Mouse (Mus musculus) liver, embryonic 11.5 days (tissue): Measurements from ENCODE around the gene Abcg4. TPM values are rescaled to one million over a fixed set of nuclear protein-coding genes. Genes with fewer than 3 reads are reported as not detected.

Experiments used
- ATAC-seq: fragments of 200-750 bp; cut with Nextera tagmentation; replicated peaks from 2 replicates; pipeline ENCODE4 v1.8.0; 2017; ENCODE audit warnings: moderate number of reproducible peaks, mild to moderate bottlenecking, moderate TSS enrichment, moderate library complexity; ENCODE audit not compliant: low FRiP score
- DNase-seq: peaks from one replicate; pipeline ENCODE4 v3.0.0-alpha.2; 2017; ENCODE audit warnings: low spot score
- H3K27ac ChIP-seq: fragments of 300-500 bp; sonication (generic); 2 replicates; pipeline ENCODE4 v1.5.1; 2014; ENCODE audit warnings: mild to moderate bottlenecking, low read depth, low read length, control low read depth
- H3K27me3 ChIP-seq: fragments of 300-500 bp; sonication (generic); replicated peaks from 2 replicates; pipeline ENCODE4 v1.6.1; 2014; ENCODE audit warnings: low read length, mixed read lengths; ENCODE audit not compliant: control insufficient read depth, insufficient read depth
- H3K36me3 ChIP-seq: fragments of 300-500 bp; sonication (generic); 2 replicates; pipeline ENCODE4 v1.6.1; 2014; ENCODE audit warnings: mild to moderate bottlenecking, low read length, moderate library complexity, mixed read lengths; ENCODE audit not compliant: control insufficient read depth, insufficient read depth
- H3K4me1 ChIP-seq: fragments of 300-500 bp; sonication (generic); replicated peaks from 2 replicates; pipeline ENCODE4 v1.6.1; 2014; ENCODE audit warnings: low read length, mixed read lengths; ENCODE audit not compliant: control insufficient read depth, insufficient read depth
- H3K4me2 ChIP-seq: fragments of 300-500 bp; sonication (generic); 2 replicates; pipeline ENCODE4 v1.6.1; 2014; ENCODE audit warnings: mild to moderate bottlenecking, control low read depth, moderate library complexity
- H3K4me3 ChIP-seq: fragments of 300-500 bp; sonication (generic); 2 replicates; pipeline ENCODE4 v1.5.1; 2014; ENCODE audit warnings: low read depth, low read length, control low read depth
- H3K9ac ChIP-seq: fragments of 300-500 bp; sonication (generic); 2 replicates; pipeline ENCODE4 v1.6.1; 2014; ENCODE audit warnings: low read depth, low read length, control low read depth
- H3K9me3 ChIP-seq: fragments of 300-500 bp; sonication (generic); 2 replicates; pipeline ENCODE4 v1.6.1; 2016; ENCODE audit warnings: low read length, inconsistent platforms, mixed read lengths; ENCODE audit not compliant: control insufficient read depth
- WGBS: fragments of 180-500 bp; shearing (Covaris S2); extraction: QIAGEN DNeasy Blood & Tissue Kit; methylation state at CpG from one replicate; pipeline ENCODE4 v1.1.7; 2014; 5-methylcytosine and 5-hydroxymethylcytosine counted together
- polyA plus RNA-seq: library from polyadenylated mRNA; unstranded; fragments of >200 nt; fragmentation: Nextera tagmentation; extraction: Ambion mirVana; gene quantifications from 2 replicates; pipeline ENCODE4 v1.2.1, GENCODE M21; 2014

The Abcg4 gene
- polyA plus RNA-seq, 1 experiment from 2014 or later: 13.8 TPM

DNA sequence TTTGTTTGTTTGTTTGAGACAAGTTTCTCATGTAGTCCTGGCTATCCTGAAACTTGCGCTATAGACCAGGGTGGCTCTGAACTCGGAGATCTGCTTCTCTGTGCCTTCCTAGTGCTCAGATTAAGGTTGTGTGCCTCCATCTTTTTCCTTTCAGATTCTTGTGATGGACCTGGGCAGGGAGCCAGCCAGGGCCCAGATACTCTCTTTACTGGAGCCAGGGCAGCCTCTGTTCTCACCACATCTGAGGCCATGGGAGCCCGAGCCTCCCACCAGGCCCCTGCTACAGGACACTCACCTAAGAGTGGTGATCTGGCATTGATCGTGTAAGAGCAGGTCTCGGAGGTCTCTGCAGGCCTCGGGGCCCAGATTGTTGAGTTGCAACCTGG lies 33.3 kb downstream of the Abcg4 start:
- no peak overlapping the region for H3K27ac ChIP-seq

DNA sequence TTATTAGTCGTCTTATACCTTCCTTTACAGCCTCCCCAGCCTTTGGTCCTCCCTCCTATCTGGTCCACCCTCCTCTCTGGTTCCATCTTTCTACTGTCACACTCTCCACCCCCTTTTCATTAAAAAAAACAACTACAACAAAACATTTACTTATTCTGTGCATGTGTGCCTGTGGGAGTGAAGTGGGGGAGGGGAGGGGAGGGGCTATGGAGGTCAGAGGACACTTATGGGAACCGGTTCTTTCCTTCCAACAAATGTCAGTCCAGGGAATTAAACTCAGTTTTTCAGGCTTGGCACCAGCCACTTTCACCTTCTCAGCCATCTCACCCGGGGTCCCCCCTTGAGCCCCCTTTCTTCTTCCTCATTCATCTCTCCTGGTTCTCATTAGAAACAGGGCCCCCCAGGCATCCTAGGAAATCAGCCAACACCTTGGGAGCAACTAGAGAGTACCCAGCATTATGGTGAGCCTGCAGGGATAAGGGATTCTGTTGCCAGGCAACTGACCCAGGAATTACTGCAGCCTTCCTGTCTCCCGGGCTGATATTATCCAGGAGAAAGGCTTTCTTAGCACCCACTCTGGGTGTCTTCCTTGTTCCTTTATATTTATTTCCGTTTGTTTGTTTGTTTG lies 33.8 kb downstream of the Abcg4 start:
- H3K9me3 ChIP-seq: no peaks in the 10 kb centered on the region
- no peak for DNase-seq
- no peaks in the 10 kb centered on the region for H3K36me3 ChIP-seq
- ATAC-seq: no peak
- no peaks in the 10 kb centered on the region for H3K27me3 ChIP-seq
- no peak overlapping the region for H3K4me3 ChIP-seq
- no peak overlapping the region for H3K9ac ChIP-seq
- H3K4me2 ChIP-seq: no peak overlapping the region
- 30% methylated on average over 5 of the region's 5 CpGs for WGBS
- peaks cover 11% of the 10 kb centered on the region for H3K4me1 ChIP-seq
- H3K27ac ChIP-seq: no peak overlapping the region

More for the DNA sequence above, 33.3 kb downstream of the Abcg4 start:
- H3K4me3 ChIP-seq: no peak overlapping the region
- no peaks in the 10 kb centered on the region for H3K27me3 ChIP-seq
- H3K4me1 ChIP-seq: peaks cover 7% of the 10 kb centered on the region; the same call in 1 of the 2 replicates
- no peaks in the 10 kb centered on the region for H3K9me3 ChIP-seq
- 75% methylated on average over 6 of the region's 6 CpGs for WGBS
- no peak for ATAC-seq
- DNase-seq: no peak
- H3K9ac ChIP-seq: no peak overlapping the region
- no peaks in the 10 kb centered on the region for H3K36me3 ChIP-seq
- no peak overlapping the region for H3K4me2 ChIP-seq

DNA sequence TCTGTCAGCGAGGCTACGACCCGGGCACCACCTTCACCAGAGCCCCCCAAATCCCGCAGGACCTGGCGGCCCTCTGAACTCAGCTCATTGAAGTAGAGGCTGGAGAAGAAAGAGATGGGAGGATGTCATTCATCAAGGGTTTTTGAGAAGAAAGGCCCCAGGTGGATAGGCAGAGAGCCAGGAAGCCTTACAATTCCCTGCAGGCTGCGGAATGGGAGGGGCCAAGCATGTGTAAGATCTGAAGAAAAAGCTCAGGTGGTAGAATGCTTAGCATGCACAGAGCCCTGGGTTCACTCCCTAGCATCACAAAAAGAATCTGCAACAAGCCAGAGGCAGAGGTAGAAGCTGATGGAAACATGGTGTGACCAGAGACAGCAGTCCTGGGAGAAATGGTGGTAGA lies 35.0 kb downstream of the Abcg4 start:
- Histone ChIP-seq H3K4me1 (peaks cover 16% of the 10 kb centered on the region), H3K27me3 (no peaks in the 10 kb centered on the region), H3K36me3 (no peaks in the 10 kb centered on the region), H3K4me3 (no peak overlapping the region), H3K9ac (no peak overlapping the region), H3K4me2 (no peak overlapping the region), H3K9me3 (no peaks in the 10 kb centered on the region), H3K27ac (no peak overlapping the region)
- DNase-seq (no peak), ATAC-seq (no peak)
- WGBS: 87% methylated on average over 6 of the region's 6 CpGs

DNA sequence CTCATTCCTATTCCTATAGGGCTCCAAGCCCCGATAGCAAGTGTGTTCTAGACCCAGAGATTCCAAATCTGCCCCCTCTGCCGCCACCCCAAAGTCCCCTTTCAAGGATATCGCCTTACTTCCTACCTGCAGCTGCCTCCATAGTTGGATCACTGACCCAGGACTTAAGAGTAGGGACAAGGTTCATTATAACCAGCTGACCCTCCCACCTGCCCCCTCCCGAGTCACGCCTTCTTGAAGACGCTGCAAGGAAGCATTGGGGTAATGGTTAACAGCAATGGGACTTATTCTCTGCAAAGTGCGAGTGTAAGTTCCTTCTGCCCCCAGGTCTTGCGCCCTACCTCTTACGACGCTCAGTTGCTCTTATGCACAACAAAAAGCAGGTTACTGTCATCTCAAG lies 37.1 kb downstream of the Abcg4 start, which contains the start of gene Pdzd3:
TSS of gene Pdzd3 (minus strand) at position 158 of the 400 bp plus-strand sequence.
- H3K36me3 ChIP-seq: no peaks in the 10 kb centered on the region
- no peak within 1 kb of the TSS for H3K27ac ChIP-seq
- ATAC-seq (no peak), DNase-seq (no peak)
- H3K4me1 ChIP-seq: peaks cover 16% of the 10 kb centered on the region
- no peaks in the 10 kb centered on the region for H3K27me3 ChIP-seq
- no peak within 1 kb of the TSS for H3K4me3 ChIP-seq
- no peak within 1 kb of the TSS for H3K4me2 ChIP-seq
- no peaks in the 10 kb centered on the region for H3K9me3 ChIP-seq
- WGBS: 77% methylated on average over 10 of the region's 10 CpGs
- H3K9ac ChIP-seq: no peak within 1 kb of the TSS

DNA sequence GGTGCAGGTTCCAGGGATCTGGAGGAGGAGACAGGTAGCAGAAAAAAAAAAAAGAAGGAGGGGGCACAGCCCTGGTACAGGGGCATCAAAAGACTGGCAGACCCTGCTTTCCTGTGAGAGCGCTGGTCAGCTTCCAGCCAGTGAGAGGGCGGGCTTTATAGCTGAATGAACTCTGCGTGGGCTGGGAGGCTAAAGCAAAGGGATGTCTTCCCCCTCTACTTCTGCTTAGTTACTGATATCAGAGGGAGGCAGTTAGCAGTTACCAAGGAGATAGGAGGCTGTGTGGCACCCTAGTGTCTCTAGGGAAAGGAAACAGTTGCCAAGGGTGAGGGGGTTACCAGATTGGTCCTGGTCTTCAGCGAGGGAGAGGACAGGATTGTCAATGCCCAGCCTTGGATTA lies 38.0 kb downstream of the Abcg4 start:
- H3K4me2 ChIP-seq: no peak overlapping the region

DNA sequence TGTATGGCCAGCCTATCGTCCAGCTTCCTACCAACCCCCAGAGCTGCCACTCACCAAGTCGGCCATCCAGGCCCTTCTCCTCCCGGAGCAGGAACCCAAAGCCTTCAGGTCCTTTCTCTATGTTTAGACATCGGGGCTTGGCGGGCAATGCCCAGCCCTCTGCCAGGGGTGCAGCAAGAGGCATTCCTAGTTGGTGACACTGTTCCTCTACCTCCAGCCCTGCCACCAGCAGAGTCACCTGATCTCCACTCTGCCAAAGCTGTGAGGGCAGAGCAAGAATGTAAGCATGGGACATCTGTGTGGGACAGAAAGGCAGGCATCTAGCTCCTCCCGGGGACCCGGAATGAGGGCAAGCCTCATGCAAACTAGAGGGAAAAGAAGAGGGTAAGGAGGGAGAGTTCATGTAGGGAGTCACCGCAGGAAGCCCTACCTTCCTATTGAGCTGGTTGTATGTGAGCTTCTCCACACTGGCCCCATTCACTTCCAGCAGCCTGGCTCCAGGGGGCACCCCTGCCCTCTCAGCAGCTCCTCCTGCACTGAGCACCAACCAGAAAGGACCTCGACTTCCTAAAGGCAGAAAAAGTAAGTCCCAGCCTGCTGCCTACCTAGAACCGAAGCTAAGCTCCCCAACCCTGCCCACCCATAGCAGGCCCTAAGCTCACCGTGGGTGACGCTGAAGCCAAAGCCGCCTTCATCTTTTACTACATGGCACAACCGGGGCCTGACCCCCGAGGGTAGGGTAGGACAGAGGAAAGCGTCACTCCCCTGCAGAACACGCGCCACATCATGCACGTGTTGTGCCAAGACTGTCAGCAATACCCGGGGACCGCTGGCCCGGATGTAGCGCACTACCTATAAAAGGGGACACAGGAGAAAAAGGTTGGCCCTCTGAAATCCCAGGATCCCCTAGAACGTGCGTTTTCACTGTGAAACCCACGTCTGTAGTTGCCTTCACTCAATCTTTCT lies 39.0 kb downstream of the Abcg4 start:
- H3K27ac ChIP-seq: no peak overlapping the region
- peak overlapping the region; percentile 41 for H3K4me2 ChIP-seq
- 40% methylated on average over 26 of the region's 26 CpGs for WGBS
- peak; percentile 62 for DNase-seq
- no peak overlapping the region for H3K4me3 ChIP-seq
- H3K27me3 ChIP-seq: no peaks in the 10 kb centered on the region
- H3K36me3 ChIP-seq: no peaks in the 10 kb centered on the region
- peaks cover 13% of the 10 kb centered on the region for H3K4me1 ChIP-seq
- H3K9me3 ChIP-seq: no peaks in the 10 kb centered on the region
- peak; percentile 82 for ATAC-seq
- no peak overlapping the region for H3K9ac ChIP-seq

More for the DNA sequence above, 38.0 kb downstream of the Abcg4 start:
- no peak for ATAC-seq
- H3K27me3 ChIP-seq: no peaks in the 10 kb centered on the region
- H3K4me3 ChIP-seq: no peak overlapping the region
- H3K9me3 ChIP-seq: no peaks in the 10 kb centered on the region
- H3K4me1 ChIP-seq: peaks cover 16% of the 10 kb centered on the region
- H3K27ac ChIP-seq: no peak overlapping the region
- DNase-seq: no peak
- H3K36me3 ChIP-seq: no peaks in the 10 kb centered on the region
- 26% methylated on average over 4 of the region's 4 CpGs for WGBS
- H3K9ac ChIP-seq: no peak overlapping the region

DNA sequence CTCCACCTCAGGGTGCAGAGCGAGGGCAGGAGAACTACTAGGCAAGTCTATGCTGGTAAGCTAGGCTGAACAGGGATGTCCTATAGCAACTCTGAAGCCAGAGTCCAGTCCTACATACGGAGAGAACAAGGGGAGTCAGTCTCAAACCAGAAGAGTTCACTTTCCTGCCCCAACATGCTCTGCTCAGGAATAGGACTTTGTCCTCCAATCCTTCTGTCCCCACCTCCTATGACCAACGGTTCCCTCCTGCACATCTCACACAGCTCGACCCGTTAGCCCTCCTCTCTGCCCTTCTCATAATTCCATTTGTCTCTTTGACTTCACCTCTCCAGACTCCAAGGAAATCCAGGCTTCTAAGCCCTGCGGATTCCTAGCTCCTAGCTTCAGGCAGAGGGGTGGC lies 40.5 kb downstream of the Abcg4 start:
- Histone ChIP-seq H3K9ac (no peak overlapping the region), H3K4me1 (peaks cover 13% of the 10 kb centered on the region), H3K27ac (no peak overlapping the region), H3K27me3 (no peaks in the 10 kb centered on the region), H3K36me3 (no peaks in the 10 kb centered on the region), H3K4me3 (no peak overlapping the region), H3K4me2 (no peak overlapping the region), H3K9me3 (no peaks in the 10 kb centered on the region)
- 69% methylated on average over 6 of the region's 6 CpGs for WGBS
- ATAC-seq: no peak
- no peak for DNase-seq

DNA sequence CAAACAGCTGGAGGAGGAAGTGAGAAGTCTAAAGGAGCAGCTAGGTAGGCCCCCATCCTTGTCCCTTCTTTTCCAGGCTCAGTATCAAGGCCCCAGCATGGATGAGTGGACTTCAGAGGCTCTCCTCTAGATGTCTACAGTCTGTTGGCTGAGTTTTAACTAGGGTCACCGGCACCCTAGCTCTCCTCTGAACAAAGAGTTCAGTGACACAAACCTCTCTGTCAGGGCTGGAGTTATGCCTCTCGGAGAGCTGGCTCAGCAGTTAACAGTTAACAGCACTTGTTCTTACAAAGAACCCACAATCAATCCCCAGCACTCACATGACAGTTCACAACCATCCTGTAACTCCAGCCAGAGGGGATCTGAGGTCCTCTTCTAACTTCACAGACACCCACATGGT lies 44.8 kb downstream of the Abcg4 start:
- no peak overlapping the region for H3K27ac ChIP-seq
- H3K9me3 ChIP-seq: no peaks in the 10 kb centered on the region
- H3K27me3 ChIP-seq: no peaks in the 10 kb centered on the region
- DNase-seq: no peak
- WGBS: 57% methylated on average over 2 of the region's 2 CpGs
- no peak for ATAC-seq
- H3K36me3 ChIP-seq: no peaks in the 10 kb centered on the region
- H3K4me2 ChIP-seq: no peak overlapping the region
- no peak overlapping the region for H3K9ac ChIP-seq
- no peak overlapping the region for H3K4me3 ChIP-seq
- no peaks in the 10 kb centered on the region for H3K4me1 ChIP-seq
